Mouse (Mus musculus): Measurements from ENCODE around the gene Xkr7.

The Xkr7 gene

DNA sequence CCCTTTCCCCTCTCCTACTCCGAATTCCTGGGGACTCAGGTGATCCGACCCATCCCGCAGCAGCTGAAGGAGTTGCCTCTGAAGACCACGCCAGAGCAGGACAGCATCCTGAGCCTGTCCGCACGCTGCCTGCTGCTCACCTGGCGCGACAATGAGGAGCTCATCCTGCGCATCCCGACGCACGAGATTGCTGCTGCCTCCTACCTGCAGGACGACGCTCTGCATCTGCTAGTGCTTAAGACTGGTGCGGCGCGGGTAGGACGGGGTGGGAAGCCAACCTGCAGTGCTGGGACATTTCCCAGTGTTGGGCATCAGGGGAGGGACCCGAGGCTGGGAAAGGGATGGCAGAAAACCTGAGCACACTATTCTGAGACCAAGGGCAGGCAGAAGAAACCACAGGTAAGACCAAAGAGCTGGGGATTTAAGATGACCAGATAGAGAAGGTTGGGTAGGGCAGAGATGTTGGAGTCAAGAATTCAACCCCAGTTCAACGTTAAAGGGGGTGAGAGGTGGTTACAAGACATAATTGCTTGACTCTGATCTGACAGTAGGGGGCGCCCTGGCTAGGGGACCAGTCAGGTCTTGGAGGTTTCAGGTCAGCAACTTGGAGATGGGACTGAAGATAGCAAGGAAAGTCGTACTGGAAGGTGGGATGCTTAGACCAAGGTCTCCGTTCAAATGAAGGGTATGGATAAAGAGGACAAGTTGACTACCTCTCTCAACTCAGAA lies 39.3 kb downstream of the Xkr7 start:
- no peak for DNase-seq (ENCODE audit: low read depth, low spot score)

DNA sequence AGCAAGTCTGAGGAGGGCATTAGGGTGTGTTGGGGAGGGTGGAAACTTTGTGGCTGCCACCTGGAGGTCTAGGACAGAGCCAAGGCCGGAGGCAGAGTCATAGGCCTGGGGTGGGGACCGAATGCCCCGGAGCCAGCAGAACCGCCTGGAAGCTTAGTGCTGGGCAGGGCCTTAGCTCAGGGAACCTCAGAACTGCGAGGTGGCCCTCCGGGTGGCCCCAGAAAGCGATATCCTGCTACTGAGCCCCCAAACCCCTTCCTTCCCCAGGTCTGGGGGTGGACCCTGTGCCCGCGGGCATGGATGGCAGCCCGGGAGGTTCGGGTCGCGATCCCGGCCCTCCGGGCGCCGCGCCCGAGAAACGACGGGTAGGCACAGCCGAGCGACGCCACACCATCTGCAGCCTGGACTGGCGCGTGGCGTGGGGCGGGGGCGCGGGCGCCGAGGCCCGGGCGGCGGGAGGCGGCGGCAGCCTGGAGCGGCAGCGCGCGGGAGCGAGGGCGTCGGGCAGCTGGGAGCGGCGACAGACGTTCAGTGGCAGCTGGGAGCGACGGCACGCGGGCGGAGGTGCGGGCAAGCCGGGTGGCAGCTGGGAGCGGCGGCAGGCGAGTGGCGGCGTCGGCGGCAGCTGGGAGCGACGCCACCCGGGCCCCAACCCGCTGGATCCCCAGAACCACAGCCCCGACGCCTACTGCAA lies 40.0 kb downstream of the Xkr7 start:
- DNase-seq (ENCODE audit: low read depth, low spot score) = peak; percentile 42

DNA sequence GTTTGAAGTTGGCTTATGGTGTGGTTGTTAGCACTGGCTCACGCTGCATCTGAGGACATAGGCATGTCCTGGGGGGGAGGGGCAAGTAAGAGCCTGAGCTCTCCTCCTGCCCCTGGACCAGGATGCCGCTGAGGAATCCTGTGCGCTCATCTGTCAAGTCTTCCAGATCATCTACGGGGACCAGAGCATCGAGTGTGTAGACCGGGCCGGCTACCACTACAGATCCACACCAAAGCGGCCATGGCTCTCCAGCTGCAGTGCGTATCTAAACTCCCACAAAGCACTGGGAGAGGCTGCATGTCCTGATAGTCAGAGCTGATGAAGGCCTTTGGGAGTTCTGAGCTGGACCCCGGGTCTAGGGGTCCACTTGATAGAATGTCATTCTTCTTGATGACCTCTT lies 43.0 kb downstream of the Xkr7 start:
- no peak for DNase-seq (ENCODE audit: low read depth, low spot score)

DNA sequence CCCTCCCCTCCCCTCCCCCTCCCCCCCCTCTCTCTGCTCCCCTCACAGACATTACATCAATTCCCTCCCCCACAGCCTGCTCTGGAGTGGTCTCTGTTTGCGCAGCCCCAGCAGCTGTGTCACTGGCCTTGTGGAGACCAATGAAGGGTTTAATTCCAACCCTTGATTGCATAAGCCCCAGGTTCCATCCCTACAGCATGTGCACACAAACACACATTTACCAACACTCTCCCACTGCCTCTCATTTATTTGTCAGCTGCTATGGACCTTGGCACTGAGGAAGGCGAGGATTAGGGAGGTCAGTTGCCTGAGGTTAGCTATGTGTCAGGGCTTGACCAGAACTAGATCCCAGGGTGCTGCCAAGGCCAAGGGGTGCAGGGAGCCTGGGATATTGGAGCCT lies 44.3 kb downstream of the Xkr7 start:
- DNase-seq (ENCODE audit: low read depth, low spot score) = no peak

DNA sequence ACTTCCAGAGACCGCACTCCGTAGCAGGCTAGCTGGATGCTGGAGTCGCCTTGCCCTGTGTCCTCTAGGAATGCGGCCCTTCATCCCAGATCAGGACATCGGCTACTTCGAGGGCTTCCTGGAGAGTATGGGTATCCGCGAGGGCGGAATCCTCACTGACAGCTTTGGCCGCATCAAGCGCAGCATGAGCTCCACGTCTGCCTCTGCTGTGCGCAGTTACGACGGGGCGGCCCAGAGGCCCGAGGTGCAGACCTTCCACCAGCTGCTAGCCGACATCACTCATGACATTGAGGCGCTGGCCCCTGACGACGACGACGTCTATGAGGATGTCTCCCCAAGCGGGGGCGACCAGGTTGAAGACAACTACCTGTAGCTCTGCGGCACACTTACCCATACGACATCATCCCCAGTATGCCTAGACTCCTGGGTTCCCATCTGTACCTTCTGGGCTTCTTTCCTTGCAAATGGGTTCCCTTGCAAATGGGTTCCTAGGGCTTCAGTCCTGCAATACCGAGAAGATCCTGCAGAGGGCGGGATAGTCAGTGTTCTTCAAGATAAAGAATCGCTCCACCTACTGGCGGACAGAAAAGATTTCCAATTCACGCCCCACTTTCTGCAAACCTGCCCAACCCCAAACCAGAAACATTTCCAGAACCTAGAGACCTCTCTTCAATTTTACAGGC lies 49.3 kb downstream of the Xkr7 start:
- DNase-seq (ENCODE audit: low read depth, low spot score) = peak; percentile 87

DNA sequence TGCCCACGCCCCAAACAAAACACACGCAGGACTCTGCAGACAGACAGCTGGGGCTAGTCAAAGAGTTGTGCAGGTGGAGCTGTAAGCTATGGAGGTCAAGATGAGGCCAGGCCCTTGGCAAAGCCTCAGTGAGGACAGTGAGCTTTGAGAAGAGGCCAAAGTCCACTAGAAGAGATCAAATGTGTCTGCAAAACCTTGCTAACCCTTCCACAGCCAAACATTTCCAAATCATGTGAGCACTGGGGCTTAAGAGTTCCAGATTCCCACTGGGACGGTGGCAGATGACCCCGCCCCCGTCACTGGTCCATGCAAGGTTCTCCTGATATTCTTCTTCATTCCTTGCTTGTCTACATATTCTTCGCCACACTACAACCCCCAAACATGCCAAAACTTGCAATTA lies 50.2 kb downstream of the Xkr7 start:
- no peak for DNase-seq (ENCODE audit: low read depth, low spot score)

DNA sequence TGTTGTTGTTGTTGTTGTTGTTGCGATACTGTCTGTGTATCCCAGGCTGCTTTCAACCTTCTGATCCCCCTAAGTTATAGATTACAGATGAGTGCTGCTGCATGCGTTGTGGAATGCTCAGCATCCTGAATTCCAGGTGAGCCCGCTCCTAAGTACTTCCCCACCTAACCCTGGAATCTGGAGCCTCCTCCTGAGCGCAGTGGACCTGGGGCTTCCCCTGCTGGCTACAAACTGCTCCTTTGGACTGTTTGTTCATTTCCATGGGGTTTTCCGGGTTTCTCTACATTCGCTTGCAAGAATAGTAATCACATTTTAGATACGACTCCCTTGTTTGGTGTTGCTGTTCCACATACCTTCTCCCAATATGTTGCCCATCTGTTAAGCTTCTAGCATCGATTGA lies 51.6 kb downstream of the Xkr7 start:
- DNase-seq (ENCODE audit: low read depth, low spot score) = no peak

DNA sequence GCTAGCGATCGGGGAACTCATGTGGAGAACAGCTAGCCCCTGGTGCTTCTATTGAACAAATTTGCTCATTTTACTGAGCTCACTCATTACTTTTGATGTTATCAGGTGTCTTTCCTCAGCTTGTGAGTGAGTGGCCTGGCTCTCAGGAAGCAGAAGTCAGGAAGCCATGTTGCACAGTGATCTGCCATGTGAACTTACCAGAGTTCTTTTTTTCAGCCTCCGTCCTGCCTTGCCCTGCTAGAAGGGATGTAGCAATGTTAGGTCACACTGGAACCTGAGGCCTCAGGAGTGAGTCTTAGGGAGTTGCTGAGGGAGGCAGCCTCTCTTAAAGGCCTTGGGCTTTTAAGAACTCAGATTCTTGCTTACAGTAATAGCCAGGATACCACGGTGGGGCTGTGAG lies 52.2 kb downstream of the Xkr7 start:
- no peak for DNase-seq (ENCODE audit: low read depth, low spot score)

DNA sequence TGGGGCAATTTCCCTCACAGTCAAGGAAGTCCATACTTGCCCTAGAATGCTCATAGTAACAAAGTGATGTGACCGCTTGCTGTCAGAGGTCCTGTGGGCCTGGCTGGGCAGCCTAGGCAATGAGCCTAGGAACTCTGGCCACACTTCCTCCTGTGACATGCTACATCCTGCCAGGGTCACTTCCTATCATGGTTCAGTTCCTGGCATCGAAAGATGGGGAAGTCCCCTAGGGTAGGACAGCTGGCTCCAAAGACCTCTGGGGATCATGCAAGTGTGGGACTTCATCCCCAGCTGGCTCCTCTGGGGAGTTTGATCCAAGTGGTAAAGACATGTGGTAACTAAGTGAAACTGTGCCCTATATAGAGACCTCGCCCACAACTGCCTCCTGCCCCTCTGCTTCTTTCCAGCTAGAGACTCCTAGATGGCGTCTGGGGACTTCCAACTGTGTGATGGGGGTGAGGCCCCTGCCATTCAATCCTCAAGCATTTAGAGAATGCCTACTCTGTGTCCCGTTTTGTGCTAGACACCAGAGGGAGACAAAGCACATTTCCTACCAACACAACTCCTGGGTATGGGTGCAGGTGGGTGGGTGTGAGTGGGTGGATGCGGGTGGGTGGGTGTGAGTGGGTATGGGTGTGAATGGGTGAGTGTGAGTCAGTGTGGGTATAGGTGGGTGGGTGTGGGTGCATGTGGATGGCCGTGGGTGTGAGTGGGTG lies 52.8 kb downstream of the Xkr7 start:
- DNase-seq (ENCODE audit: low read depth, low spot score) = no peak

DNA sequence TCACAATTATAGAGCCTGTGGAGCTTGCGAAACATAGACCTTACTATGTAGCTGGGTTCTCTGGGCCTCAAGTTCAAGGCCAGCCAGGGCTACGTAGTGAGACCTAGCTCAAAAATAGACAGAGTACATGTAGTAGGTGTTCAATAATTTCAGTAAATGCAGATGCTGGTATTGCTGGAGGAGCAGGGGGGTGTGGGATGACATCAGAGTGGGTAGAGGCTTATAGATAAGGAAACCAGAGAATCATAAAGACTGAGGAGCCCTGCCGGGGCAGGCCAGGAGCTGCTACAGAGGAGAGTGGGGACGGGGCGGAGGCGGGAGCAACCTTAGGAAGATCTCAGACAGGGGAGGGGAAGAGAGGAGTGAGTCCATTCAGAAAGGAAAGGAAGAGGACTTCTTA lies 53.9 kb downstream of the Xkr7 start:
- DNase-seq (ENCODE audit: low read depth, low spot score) = no peak

DNA sequence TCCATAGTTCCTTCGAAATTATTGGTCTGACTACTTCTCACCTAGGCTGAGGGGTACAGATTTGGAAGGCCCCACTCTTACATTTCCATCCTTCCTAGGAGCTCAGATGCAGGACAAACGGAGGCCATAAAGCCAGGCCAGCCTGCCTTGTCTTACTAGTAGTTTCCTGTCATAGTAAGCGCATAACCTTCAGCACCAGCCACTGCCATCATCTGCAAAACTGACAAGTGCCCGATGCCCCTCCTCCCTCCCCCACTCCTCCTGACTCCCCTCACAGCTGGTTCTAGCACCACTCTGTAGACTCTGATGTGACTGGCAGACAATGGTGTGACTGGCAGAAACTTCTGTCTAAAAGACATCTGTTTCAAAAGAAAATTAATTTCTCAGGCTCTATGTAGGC lies 54.5 kb downstream of the Xkr7 start:
- DNase-seq (ENCODE audit: low read depth, low spot score) = no peak

DNA sequence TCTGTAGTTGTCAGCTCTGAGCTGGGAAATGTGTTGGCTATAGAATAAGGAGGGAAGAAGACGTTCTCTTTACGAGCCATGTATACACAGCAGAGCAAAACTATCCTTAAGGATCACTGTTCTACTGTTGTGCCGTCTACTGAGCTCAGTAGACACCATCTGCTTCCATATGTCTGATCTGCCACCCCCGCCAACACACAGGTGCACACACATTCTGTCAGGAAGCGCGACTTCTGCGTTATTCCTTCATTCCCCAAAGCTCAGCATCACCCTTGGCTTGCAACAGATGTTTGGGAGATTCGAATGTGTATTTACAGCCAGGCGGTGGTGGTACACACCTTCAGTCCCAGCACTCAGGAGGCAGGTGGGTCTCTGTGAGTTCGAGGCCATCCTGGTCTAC lies 55.4 kb downstream of the Xkr7 start:
- no peak for DNase-seq (ENCODE audit: low read depth, low spot score)

DNA sequence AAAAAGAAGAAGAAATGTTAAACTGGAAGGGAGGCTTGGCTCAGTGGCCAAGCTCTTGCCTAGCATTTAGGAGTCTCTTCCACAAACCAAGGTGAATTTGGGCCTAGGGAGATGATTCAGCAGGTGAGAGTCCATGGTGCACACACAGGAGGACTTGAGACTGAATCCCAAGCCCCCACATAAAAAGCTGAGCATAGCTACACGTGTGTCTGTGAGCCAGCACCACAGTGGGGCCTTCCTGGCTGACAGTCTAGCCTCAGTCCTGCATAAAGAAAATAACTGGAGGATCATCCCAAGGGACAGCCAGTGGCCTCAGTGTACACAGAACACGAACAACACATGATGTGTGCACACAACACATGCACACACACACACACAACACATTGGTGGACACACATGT lies 57.7 kb downstream of the Xkr7 start:
- no peak for DNase-seq (ENCODE audit: low read depth, low spot score)

DNA sequence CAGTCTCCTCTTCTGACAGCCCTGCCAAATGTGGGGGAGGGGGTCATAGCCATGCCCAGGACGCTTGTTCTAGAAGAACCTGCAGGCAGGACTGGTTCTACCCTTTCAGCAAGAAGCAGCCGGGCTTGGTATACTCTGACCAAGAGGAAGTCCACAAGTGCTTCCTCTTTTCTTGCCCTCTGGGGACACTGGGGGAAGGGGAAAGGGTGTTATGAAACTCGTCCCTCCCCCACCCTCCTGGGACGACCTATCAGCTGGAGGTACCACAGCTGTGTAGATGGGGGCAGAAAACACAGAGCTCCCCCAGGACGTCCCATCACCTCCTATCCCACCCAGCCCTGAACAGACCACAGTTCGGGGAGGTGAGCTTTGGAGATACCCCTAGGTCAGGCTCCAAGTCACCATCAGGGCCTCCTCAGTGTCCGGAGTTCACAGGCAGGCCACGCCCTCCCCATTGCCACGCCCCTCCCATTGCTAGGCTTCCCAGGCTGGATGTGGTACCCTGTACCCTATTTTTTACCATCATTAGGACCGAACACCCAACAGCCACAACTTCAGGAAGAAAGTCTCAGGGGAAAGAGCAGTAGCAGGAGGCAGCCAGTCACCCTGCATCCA lies 59.0 kb downstream of the Xkr7 start:
- DNase-seq (ENCODE audit: low read depth, low spot score) = no peak
